Mouse (Mus musculus) liver, adult 2 months (tissue): ENCODE measurements around the gene Mad2l1. TPM values are rescaled to one million over a fixed set of nuclear protein-coding genes. Genes with fewer than 3 reads are reported as not detected.

Source experiments
- DNase-seq: peaks from one replicate; pipeline ENCODE4 v3.0.0-alpha.2; 2011; ENCODE audit warnings: low read depth, low spot score; ENCODE audit errors: extremely low read depth
- H3K27ac ChIP-seq: fragments of 200-500 bp; replicated peaks from 2 replicates; pipeline ENCODE4 v1.5.1; 2012; ENCODE audit warnings: low read depth, mild to moderate bottlenecking, control low read depth, inconsistent platforms, low read length; ENCODE audit not compliant: insufficient read depth
- H3K27me3 ChIP-seq: fragments of 200-500 bp; 2 replicates; pipeline ENCODE4 v1.6.1; 2012; ENCODE audit warnings: mild to moderate bottlenecking, moderate library complexity, low read length, inconsistent platforms; ENCODE audit not compliant: control insufficient read depth, insufficient read depth
- H3K36me3 ChIP-seq: fragments of 200-500 bp; 2 replicates; pipeline ENCODE4 v1.6.1; 2012; ENCODE audit warnings: low read length, inconsistent platforms; ENCODE audit not compliant: control insufficient read depth, insufficient read depth
- H3K4me1 ChIP-seq: fragments of 200-500 bp; 2 replicates; pipeline ENCODE4 v1.6.1; 2011; ENCODE audit warnings: low read length; ENCODE audit not compliant: control insufficient read depth, insufficient read depth
- H3K4me3 ChIP-seq: fragments of 200-500 bp; 2 replicates; pipeline ENCODE4 v1.5.1; 2011; ENCODE audit warnings: low read depth, mild to moderate bottlenecking, control low read depth, low read length, moderate library complexity; ENCODE audit not compliant: insufficient read depth
- H3K79me2 ChIP-seq: fragments of 200-500 bp; 2 replicates; pipeline ENCODE4 v1.6.1; 2012; ENCODE audit warnings: inconsistent platforms, mild to moderate bottlenecking, low read length, moderate library complexity; ENCODE audit not compliant: control insufficient read depth, insufficient read depth
- H3K9ac ChIP-seq: fragments of 200-500 bp; 2 replicates; pipeline ENCODE4 v1.6.1; 2012; ENCODE audit warnings: low read depth, mild to moderate bottlenecking, control low read depth, inconsistent platforms, low read length
- CTCF ChIP-seq: fragments of 200-500 bp; IDR thresholded peaks from 2 replicates; pipeline ENCODE4 v1.5.1; 2011; ENCODE audit warnings: low read depth, low read length, control low read depth
- POLR2A ChIP-seq: fragments of 200-500 bp; IDR thresholded peaks from 2 replicates; pipeline ENCODE4 v1.6.1; 2011; ENCODE audit warnings: low read length, control low read depth; ENCODE audit not compliant: insufficient read depth; ENCODE audit errors: extremely low read depth
- WGBS: fragments of 180-500 bp; shearing (Covaris S2); methylation state at CpG from one replicate; pipeline ENCODE4 v1.1.7; 2018; 5-methylcytosine and 5-hydroxymethylcytosine counted together
- polyA plus RNA-seq: library from polyadenylated mRNA; depleted of rRNA; stranded (reverse); fragments of >200 nt; gene quantifications from 2 replicates; pipeline ENCODE4 v1.2.3, GENCODE M21; 2012; rRNA removed
- total RNA-seq: library from RNA; depleted of rRNA; stranded (reverse); fragments of >200 nt; gene quantifications from 2 replicates; pipeline ENCODE4 v1.2.3, GENCODE M21; 2014; rRNA removed

Mad2l1 gene
- total RNA-seq: 2.1 and 4.6 TPM in 2 replicates
- polyA plus RNA-seq: 0.57 and 0.65 TPM in 2 replicates

DNA sequence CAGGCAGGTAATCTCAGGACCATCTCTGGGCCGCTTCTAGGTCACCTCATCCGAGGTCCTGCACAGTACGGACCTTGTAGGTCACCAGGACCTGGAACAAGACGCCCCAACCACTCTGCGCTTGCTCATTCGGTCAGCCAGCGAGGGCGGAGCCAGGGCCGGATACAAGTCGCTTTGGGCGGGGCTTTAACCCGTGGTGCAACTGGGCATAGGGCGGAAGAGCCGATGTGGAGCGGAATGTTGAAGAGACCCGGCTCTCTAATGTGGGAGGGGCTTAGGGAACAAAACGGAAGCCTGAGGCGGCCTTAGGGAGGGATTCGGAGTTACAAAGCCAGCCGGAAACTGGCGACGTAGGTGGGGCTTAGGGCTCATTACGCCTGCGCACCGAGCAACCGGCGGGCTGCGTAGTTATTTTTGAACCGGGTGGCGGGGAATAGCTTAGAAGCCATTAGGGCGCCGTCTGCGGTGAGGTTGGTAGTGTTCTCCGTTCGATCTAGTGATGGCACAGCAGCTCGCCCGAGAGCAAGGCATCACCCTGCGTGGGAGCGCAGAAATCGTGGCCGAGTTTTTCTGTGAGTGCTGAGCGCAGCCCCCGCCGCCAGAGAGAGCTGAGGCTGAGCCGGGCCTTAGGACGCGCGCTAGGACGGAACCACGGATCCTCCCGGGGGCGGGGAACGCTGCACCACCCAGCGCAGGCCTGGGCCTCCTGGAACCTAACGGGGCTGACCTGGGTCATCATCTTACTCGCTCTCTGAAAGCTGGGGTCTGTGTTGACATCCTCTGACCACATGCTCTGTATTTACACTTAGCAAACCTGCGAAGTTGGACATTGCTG, at the start of gene Mad2l1:
TSS of gene Mad2l1 (plus strand) at position 363 of the 835 bp plus-strand sequence.
- no peaks in the 10 kb centered on the region for H3K79me2 ChIP-seq
- peaks cover 3% of the 10 kb centered on the region; the same call in 1 of the 2 replicates for H3K4me1 ChIP-seq
- peak within 1 kb of the TSS; percentile 63 for H3K9ac ChIP-seq
- no peaks in the 10 kb centered on the region for H3K27me3 ChIP-seq
- H3K4me3 ChIP-seq: peak within 1 kb of the TSS; percentile 89
- peak within 1 kb of the TSS; percentile 19; the same call in 1 of the 2 replicates for H3K27ac ChIP-seq
- TF ChIP-seq CTCF (peak; percentile 13; the same call in 1 of the 2 replicates), POLR2A (peak; percentile 21; the same call in 1 of the 2 replicates)
- WGBS: under 1% methylated on average over 57 of the region's 57 CpGs
- H3K36me3 ChIP-seq: no peaks in the 10 kb centered on the region
- DNase-seq: peak; percentile 98

DNA sequence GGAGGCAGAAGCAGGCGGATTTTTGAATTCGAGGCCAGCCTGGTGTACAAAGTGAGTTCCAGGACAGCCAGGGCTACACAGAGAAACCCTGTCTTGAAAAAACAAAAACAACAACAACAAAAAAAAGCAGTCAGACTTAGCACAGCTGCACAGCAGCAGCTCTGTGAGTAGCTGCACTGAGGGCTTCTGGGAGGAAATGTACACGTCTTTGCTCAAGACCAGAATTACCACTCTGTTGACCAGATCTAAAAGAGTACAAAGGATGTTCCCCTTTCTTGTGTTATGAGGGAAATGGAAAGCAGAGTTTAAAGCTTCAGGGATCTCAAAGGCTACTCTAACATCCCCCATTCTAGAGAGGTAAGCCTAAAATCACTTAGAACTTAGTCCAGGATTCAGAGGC, 41.5 kb upstream of the Mad2l1 start:
- no peak for TF ChIP-seq POLR2A
- TF ChIP-seq CTCF: no peak
- 79% methylated on average over 3 of the region's 3 CpGs for WGBS

GRCm38 (mm10) chr6:66516368-66516767, 18.8 kb upstream of the Mad2l1 start:
- no peaks in the 10 kb centered on the region for H3K27me3 ChIP-seq
- no peak for TF ChIP-seq CTCF
- TF ChIP-seq POLR2A: no peak
- no peak overlapping the region for H3K4me3 ChIP-seq
- no peak overlapping the region for H3K9ac ChIP-seq
- no peaks in the 10 kb centered on the region for H3K36me3 ChIP-seq
- WGBS: 92% methylated on average over 5 of the region's 5 CpGs
- no peak for DNase-seq
- H3K27ac ChIP-seq: no peak overlapping the region
- H3K4me1 ChIP-seq: no peaks in the 10 kb centered on the region
- H3K79me2 ChIP-seq: no peaks in the 10 kb centered on the region

More for the DNA sequence above, 41.5 kb upstream of the Mad2l1 start:
- no peaks in the 10 kb centered on the region for H3K27me3 ChIP-seq
- H3K79me2 ChIP-seq: no peaks in the 10 kb centered on the region
- H3K36me3 ChIP-seq: no peaks in the 10 kb centered on the region
- H3K27ac ChIP-seq: no peak overlapping the region
- no peaks in the 10 kb centered on the region for H3K4me1 ChIP-seq
- no peak for DNase-seq
- H3K4me3 ChIP-seq: no peak overlapping the region
- H3K9ac ChIP-seq: no peak overlapping the region

DNA sequence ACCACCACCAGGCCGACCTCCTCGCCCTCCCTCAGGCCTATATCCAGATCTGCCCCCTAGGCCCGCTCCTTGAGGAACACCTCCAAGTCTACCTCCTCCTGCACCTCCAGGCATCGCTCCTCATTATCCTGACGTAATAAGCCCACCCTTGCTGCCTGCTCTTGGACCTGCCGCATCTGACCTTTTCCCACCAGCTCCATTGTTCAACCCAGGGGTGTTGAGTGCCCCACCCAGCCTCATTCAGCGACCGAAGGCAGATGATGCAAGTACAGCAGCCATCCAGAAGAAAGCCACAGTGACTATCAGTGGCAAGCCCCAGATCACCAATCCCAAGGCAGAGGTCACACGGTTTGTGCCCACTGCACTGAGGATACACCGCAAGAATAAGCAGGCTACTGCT, 6.8 kb upstream of the Mad2l1 start:
- Histone ChIP-seq H3K36me3 (no peaks in the 10 kb centered on the region), H3K4me1 (no peaks in the 10 kb centered on the region), H3K4me3 (no peak overlapping the region), H3K27ac (no peak overlapping the region), H3K9ac (no peak overlapping the region), H3K27me3 (no peaks in the 10 kb centered on the region), H3K79me2 (no peaks in the 10 kb centered on the region)
- no peak for TF ChIP-seq CTCF
- WGBS: 91% methylated on average over 10 of the region's 10 CpGs
- DNase-seq: no peak

GRCm38 (mm10) chr6:66533241-66533640, 1.9 kb upstream of the Mad2l1 start:
- DNase-seq: peak; percentile 41
- no peaks in the 10 kb centered on the region for H3K36me3 ChIP-seq
- H3K79me2 ChIP-seq: no peaks in the 10 kb centered on the region
- H3K27ac ChIP-seq: no peak overlapping the region
- no peak overlapping the region for H3K4me3 ChIP-seq
- H3K9ac ChIP-seq: no peak overlapping the region
- peaks cover 3% of the 10 kb centered on the region; the same call in 1 of the 2 replicates for H3K4me1 ChIP-seq
- TF ChIP-seq CTCF (peak; percentile 52), POLR2A (no peak)
- 52% methylated on average over 3 of the region's 3 CpGs for WGBS
- no peaks in the 10 kb centered on the region for H3K27me3 ChIP-seq

DNA sequence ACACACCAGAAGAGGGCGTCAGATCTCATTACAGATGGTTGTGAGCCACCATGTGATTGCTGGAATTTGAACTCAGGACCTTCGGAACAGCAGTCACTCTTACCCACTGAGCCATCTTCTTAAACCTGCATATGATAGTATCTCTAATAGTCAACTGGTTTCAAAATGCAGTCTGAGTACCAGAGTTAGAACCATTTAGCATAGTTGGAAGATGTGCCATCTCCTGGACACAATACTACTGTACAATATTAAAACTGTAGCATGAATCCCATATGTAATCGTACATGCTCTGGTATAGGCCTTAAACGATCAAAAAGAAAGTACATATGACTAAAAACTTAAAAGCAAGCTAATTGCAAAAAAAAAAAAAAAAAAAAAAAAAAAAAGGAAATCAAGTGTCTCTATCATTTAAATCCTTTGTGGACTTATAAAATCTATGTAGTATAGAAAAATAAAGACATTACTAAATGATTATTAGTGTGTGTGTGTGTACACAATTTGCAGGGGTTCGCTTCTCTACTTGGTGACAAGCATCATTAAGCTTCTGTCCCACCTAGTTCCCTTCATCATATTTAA, 736 bp upstream of the Mad2l1 start:
- TF ChIP-seq CTCF (no peak), POLR2A (no peak)
- Histone ChIP-seq H3K9ac (no peak overlapping the region), H3K27ac (0 out of 2 replicates have a peak overlapping the region, but pooled peaks have one; percentile 19), H3K27me3 (no peaks in the 10 kb centered on the region), H3K79me2 (no peaks in the 10 kb centered on the region), H3K36me3 (no peaks in the 10 kb centered on the region), H3K4me3 (peak overlapping the region; percentile 32), H3K4me1 (peaks cover 3% of the 10 kb centered on the region; the same call in 1 of the 2 replicates)
- 73% methylated on average over 5 of the region's 5 CpGs for WGBS
- peak; percentile 3 for DNase-seq
